Mouse (Mus musculus): ENCODE results near the gene Runx2.

Gene Runx2

GRCm38 (mm10) chr17:44472695-44473094, 341.9 kb downstream of the Runx2 start:
- DNase-seq (ENCODE audit: low spot score in 2 of 2) = no peak

GRCm38 (mm10) chr17:44463679-44464078, 350.9 kb downstream of the Runx2 start:
- no peak for DNase-seq (ENCODE audit: low spot score in 2 of 2)

- no peak for DNase-seq (ENCODE audit: low spot score in 2 of 2)
Measured at GRCm38 (mm10) chr17:44460156-44460555, 354.4 kb downstream of the Runx2 start.

- DNase-seq (ENCODE audit: low spot score in 2 of 2) = no peak
Measured at GRCm38 (mm10) chr17:44459029-44459428, 355.6 kb downstream of the Runx2 start.

GRCm38 (mm10) chr17:44456696-44457095, 357.9 kb downstream of the Runx2 start:
- DNase-seq (ENCODE audit: low spot score in 2 of 2) = no peak

GRCm38 (mm10) chr17:44455681-44456600, 358.7 kb downstream of the Runx2 start:
- DNase-seq (ENCODE audit: low spot score in 2 of 2) = peak in 1 of 2 experiments; percentile 40

- DNase-seq (ENCODE audit: low spot score in 2 of 2) = no peak
Measured at GRCm38 (mm10) chr17:44449915-44450471, 364.6 kb downstream of the Runx2 start.
